Mouse (Mus musculus) olfactory bulb, adult 2 months (tissue): Measurements from ENCODE around the gene Selenok. TPM values are rescaled to one million over a fixed set of nuclear protein-coding genes. Genes with fewer than 3 reads are reported as not detected.

ENCODE experiments used
- H3K27ac ChIP-seq: fragments of 200-500 bp; 2 replicates; pipeline ENCODE4 v1.5.1; 2012; ENCODE audit warnings: low read depth, low read length; ENCODE audit not compliant: insufficient read depth
- H3K4me1 ChIP-seq: fragments of 200-500 bp; 2 replicates; pipeline ENCODE4 v1.6.1; 2012; ENCODE audit warnings: low read length; ENCODE audit not compliant: control insufficient read depth, insufficient read depth
- H3K4me3 ChIP-seq: fragments of 200-500 bp; 2 replicates; pipeline ENCODE4 v1.5.1; 2012; ENCODE audit warnings: mild to moderate bottlenecking, low read depth, low read length, moderate library complexity; ENCODE audit not compliant: insufficient read depth
- CTCF ChIP-seq: fragments of 200-500 bp; IDR thresholded peaks from 2 replicates; pipeline ENCODE4 v1.5.1; 2012; ENCODE audit warnings: low read depth, mild to moderate bottlenecking, low read length, moderate library complexity; ENCODE audit not compliant: insufficient read depth
- POLR2A ChIP-seq: fragments of 200-500 bp; IDR thresholded peaks from 2 replicates; pipeline ENCODE4 v1.6.1; 2012; ENCODE audit warnings: mild to moderate bottlenecking, low read depth, low read length, moderate library complexity; ENCODE audit not compliant: insufficient read depth
- WGBS: fragments of 180-500 bp; shearing (Covaris S2); methylation state at CpG from one replicate; pipeline ENCODE4 v1.1.7; 2018; 5-methylcytosine and 5-hydroxymethylcytosine counted together
- polyA plus RNA-seq: library from polyadenylated mRNA; stranded (reverse); fragments of >200 nt; gene quantifications from 2 replicates; pipeline ENCODE4 v1.2.4, GENCODE M21; 2012; ENCODE audit warnings: low replicate concordance; ENCODE audit not compliant: missing spikeins, insufficient read depth, insufficient read length

Selenok gene
- polyA plus RNA-seq, 1 experiment = not detected

DNA sequence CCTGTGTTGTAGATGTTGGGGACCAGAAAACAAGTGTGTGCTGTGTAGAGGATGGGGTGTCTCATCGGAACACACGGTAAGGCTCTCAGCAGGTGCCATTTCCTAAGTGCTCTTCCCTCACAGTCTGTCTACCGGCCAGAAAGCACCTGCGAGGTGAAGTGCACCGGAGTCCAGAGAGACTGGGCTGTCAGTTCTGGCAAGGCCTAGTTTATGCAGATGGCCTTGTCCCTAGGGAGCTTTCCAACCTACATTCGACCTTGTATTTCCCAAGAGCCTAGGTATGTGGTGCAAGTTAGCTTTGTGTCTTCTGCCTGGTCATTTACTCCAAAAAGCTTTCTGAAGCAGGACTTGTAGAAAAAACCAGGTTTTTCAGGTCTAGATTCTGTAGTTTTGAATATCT lies 19.2 kb downstream of the Selenok start:
- H3K4me1 ChIP-seq = no peaks in the 10 kb centered on the region
- no peak overlapping the region for H3K4me3 ChIP-seq
- no peak overlapping the region for H3K27ac ChIP-seq
- 94% methylated on average over 6 of the region's 6 CpGs for WGBS
- TF ChIP-seq CTCF (no peak), POLR2A (no peak)

DNA sequence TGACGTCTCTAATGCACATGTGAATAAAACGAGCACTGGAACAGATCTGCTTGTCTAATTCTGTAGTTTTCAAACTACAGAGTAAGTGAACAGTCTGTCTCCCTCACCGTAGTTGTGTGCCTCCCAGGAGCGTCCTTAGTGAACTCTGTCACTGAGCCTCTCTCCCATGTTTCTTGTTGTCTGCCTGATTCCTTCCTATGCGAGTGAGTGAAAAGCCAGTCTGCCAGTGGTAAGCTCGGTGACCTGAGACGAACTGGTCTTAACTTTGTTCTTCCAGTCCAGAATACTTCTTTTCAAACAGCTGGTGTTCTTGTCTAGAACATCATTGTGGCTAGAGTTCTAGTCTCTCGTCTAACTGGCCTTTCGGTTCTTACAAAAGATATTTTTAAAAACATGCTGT lies 19.6 kb downstream of the Selenok start:
- WGBS = 92% methylated on average over 9 of the region's 9 CpGs
- Histone ChIP-seq H3K4me3 (no peak overlapping the region), H3K27ac (no peak overlapping the region), H3K4me1 (no peaks in the 10 kb centered on the region)
- TF ChIP-seq POLR2A = no peak
- no peak for TF ChIP-seq CTCF

DNA sequence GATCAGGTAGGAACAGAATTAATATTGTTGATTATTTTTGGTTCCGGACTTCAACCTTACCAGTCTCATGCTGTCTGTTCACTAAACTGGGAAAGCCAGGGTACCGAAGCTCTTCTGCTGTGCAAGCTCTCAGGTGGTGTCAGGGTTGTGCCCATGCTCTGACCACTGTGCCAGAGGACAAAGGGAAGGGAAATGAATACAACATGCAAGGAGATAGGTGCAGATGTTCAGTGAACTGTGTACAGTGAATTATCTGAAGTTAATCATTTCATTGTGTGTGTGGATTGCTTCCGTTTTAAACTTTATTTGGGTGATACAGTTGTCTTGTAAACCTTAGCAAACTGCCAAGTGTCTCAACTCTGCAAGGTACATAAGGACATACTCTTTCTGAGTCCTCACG lies 20.2 kb downstream of the Selenok start:
- Histone ChIP-seq H3K4me3 (no peak overlapping the region), H3K4me1 (no peaks in the 10 kb centered on the region), H3K27ac (no peak overlapping the region)
- WGBS = 92% methylated on average over 4 of the region's 4 CpGs
- TF ChIP-seq POLR2A (no peak), CTCF (no peak)

DNA sequence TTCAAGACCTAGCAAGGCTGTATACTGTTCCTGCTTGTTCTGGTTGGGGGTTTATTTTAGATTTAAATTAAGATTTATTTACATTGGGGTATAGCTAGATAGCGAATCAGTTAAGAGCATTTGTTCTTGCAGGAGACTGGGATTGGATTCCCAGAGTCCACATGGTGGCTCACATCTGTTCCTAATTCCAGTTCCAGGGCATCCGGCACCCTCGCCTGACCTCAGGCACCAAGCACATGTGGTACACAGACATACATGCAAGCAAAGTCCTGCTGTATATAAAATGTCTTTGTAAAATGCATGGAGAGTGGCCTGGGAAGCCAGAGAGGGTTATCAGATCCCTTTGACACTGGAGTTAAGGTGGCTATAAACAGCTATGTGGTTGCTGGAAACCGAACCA lies 26.9 kb downstream of the Selenok start:
- Histone ChIP-seq H3K27ac (no peak overlapping the region), H3K4me3 (no peak overlapping the region), H3K4me1 (peaks cover 5% of the 10 kb centered on the region)
- TF ChIP-seq CTCF (no peak), POLR2A (no peak)
- WGBS = 93% methylated on average over 4 of the region's 4 CpGs

DNA sequence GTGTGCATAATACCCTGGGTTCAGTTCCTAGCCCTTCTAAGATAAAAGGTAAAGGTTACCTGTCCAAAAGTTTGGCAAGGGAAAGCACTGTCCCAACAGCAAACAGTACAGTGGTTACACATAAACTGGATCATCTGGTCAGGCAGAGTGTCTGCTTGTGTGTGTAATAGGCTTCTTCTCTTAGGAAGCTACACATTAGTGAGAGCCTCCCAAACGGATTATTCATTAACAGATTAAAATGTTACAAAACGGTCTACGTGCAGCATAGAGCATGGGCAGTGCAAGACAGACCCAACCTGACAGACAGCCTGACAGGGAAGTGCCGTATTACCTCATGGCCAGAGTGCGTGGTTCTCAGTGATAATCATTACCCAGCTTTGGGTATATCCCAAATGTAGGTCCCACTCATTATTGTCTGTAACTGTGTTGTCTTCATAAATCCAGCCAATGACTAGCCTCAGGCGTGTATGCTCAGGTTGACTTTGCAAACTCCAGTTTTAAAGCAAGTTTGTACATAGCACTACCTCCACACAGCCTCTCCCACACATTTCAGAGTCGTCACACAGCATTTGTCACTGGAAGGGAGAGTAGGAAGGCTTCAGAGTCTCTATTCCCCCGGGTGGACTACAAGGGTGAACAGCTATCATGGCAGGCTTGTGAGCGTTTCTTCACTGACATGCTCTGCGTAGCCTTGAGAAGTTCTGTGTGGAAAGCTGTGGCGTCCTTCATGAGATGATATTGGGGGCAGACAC lies 28.1 kb downstream of the Selenok start:
- H3K4me1 ChIP-seq = peaks cover 5% of the 10 kb centered on the region
- H3K27ac ChIP-seq = no peak overlapping the region
- WGBS = 91% methylated on average over 11 of the region's 11 CpGs
- no peak overlapping the region for H3K4me3 ChIP-seq
- TF ChIP-seq POLR2A (no peak), CTCF (no peak)

DNA sequence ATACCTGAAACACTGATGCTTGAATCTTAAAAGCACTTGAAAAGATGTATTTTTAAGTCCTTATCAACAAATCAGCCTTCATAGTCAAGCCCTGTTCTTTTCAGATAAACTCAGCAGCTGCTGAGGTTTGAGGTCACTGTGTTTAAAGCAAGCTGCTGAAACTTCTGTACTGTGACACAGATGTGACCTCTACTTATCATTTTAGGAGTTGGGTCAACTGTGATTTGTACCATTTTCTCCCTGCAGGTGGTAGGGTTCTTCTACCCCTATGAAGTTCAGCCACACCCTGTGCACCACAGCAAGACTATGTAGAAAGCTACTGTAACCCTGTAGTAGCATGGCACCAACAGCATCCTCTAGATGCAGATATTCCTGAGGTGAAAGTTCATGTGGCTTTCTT lies 29.2 kb downstream of the Selenok start:
- H3K4me1 ChIP-seq = peaks cover 5% of the 10 kb centered on the region
- no peak for TF ChIP-seq POLR2A
- no peak for TF ChIP-seq CTCF

DNA sequence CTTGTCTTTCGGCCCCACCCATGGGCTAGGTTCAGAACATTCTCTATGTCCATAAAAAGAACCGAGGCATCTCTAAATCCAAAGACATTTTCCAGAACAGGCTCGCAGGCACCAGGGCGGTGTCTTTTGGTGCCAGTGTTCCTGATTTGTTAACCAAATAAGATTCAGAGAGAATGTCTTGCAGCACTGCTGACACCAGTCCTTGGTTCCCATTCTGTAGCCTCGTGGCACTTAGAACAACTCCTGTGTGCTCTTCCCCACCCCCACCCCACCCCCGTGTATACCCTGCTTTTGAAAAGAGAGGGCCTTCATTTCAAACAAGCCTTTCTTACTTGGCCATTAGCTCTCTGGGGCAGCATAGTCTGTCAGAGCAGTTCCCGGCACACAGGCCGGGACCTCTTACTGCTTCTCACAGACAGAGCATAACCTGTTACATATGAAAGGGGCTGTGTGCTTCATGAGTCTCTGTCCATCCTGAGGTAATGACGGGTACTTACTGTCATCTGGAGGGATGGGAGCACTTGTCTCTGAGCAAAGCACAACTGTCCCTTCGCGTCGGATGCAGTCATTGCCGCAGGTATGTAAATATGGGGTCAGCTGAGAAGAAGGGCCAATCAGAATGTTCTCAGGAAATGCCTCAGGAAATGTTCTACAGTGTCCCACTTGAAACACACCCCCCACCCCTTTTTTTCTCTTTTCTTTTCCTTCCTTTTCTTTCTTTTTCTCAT lies 30.8 kb downstream of the Selenok start:
- Histone ChIP-seq H3K4me3 (no peak overlapping the region), H3K27ac (no peak overlapping the region), H3K4me1 (peaks cover 5% of the 10 kb centered on the region)
- TF ChIP-seq CTCF (no peak), POLR2A (no peak)
- 42% methylated on average over 13 of the region's 13 CpGs for WGBS

More for the DNA sequence above, 29.2 kb downstream of the Selenok start:
- Histone ChIP-seq H3K4me3 (no peak overlapping the region), H3K27ac (no peak overlapping the region)

DNA sequence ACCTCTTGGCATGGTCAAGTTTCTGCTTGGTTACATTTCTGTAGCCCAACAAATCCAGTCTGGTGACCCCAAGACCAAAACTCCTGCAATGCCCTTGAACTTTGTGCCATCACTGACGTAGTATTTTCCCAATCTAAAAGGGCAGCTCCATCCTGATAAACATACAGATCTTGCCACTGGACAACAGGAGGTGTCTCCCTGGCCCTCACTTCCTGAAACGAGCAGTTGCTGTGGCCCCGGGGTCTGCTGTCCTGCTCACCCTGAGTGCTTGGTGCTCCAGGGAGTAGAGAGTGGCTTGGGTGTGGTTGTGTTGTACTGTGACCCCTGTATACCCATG lies 31.3 kb downstream of the Selenok start:
- no peak overlapping the region for H3K27ac ChIP-seq
- TF ChIP-seq CTCF (no peak), POLR2A (no peak)
- peaks cover 5% of the 10 kb centered on the region for H3K4me1 ChIP-seq
- H3K4me3 ChIP-seq = no peak overlapping the region
- WGBS = 88% methylated on average over 3 of the region's 3 CpGs

DNA sequence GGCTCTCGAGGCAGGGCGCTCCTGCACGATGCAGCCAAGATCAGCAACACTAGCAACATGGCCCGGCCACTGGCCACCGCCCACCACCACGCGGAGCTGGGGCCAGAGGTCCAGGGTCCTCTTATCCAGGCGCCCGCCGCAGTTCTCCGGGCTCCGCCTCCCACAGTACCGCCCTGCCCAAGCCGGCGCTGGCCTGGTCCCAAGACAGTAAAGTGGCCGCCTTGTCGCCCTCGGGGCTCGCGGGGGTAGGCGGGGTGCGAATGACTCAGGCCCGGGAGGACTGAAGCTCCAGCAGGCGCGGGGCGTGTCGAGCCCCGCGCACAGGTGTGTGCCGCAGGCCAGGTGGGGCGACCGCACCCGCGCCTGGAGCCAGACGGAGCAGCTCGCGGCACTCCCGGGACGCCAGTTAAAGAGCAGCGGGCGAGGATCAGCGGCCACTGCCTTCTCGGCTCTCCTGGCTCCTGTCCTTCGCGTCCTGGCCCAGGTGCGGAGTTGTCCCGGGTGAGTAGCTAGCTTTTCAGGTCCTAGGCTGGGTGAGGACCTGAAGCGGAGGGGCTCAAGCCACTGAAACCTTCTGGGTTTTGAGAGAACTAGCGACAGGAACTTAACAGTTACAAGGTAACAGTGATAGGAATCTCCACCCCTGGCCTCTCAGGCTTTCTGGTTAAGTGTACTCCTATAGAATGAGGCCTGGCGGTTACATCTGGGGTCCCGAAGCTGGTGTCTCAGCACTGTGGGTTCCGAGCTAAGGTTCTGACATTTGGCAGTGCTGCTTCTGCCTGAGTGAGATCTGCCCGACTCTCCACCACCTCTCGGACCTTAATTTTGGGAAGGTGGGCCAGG lies 40.8 kb downstream of the Selenok start, which contains the start of the genes Il17rb and Chdh:
Gene Il17rb, minus strand, starts transcription at position 164 of the 843 bp plus-strand sequence.
Gene Chdh, plus strand, starts transcription at position 291 of the 843 bp plus-strand sequence.
- H3K4me1 ChIP-seq = peaks cover 19% of the 10 kb centered on the region
- H3K27ac ChIP-seq = no peak within 1 kb of the TSS
- peak within 1 kb of the TSS; percentile 6 for H3K4me3 ChIP-seq
- TF ChIP-seq CTCF = no peak
- no peak for TF ChIP-seq POLR2A
- WGBS = 15% methylated on average over 54 of the region's 54 CpGs
